Mouse (Mus musculus) lung, postnatal 0 days (tissue): ENCODE results near the gene Peli3.

ENCODE experiments used
- CTCF ChIP-seq: IDR thresholded peaks from 2 replicates; pipeline ENCODE4 v1.5.1; 2016; ENCODE audit warnings: antibody characterized with exemption, mild to moderate bottlenecking
- EP300 ChIP-seq: IDR thresholded peaks from 2 replicates; pipeline ENCODE4 v1.6.1; 2016; ENCODE audit warnings: antibody characterized with exemption, mild to moderate bottlenecking, control low read depth

DNA sequence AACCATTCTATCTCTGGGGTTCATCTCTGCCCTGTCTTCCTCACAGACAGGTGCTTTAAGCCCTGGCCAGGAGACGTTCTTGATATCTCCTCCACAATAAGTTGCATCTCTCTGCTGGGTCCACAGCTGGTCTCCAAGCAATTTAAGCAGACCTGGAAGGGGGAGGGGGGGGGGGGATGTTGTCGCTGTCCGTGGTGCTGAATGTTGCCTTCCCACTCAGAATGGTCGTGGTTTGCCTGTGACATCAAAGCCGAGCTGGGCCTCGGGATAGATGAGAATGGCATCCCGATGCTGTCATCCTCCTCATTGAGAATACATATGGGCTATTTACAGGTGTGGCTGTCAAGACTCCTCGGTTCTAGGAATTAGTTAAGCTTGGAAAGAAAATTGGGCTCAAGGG lies 49.4 kb upstream of the Peli3 start:
- TF ChIP-seq CTCF (no peak), EP300 (no peak)
